In genomic region chr7:73769224-73769623, GRCm38 (mm10) we compare ENCODE assay signal across 18 mouse cellular contexts. TPM values are rescaled to one million over a fixed set of nuclear protein-coding genes. Genes with fewer than 3 reads are reported as not detected.
DNase-seq lines count a peak whose midpoint lies in the region; ATAC-seq lines count a peak whose summit lies in the region.
"Had no signal": no experiment of that assay in that cellular context is flagged by ENCODE, and none has a peak within 500 bp of the region (broad histone marks: within the 10 kb centered on the region; RNA-seq: fewer than 3 reads in every experiment).

No protein-coding gene starts in this region.

- H3K27ac ChIP-seq in heart, embryonic 16.5 days (ENCODE audit: low read length), result peak overlapping the region; percentile 60
- no peak overlapping the region for H3K27ac ChIP-seq in kidney, embryonic 14.5 days (ENCODE audit: low read depth, low read length)
- no peak overlapping the region for H3K27ac ChIP-seq in liver, embryonic 12.5 days
- H3K27ac ChIP-seq: embryonic facial prominence, embryonic 12.5 days; limb, embryonic 12.5 days; liver, embryonic 13.5 days had no signal

- peak; percentile 37 for DNase-seq in gastrocnemius, postnatal 25 days
- DNase-seq in gastrocnemius, postnatal 4 days (ENCODE audit: low spot score in 2 of 2), result no peak
- peak; percentile 29 for DNase-seq in brain, adult 2 months (ENCODE audit: low read depth, low spot score)
- DNase-seq in lung, postnatal 25 days (ENCODE audit: low spot score), result peak; percentile 79
- DNase-seq: cerebellum, adult 9-10 months; liver, embryonic 13.5 days; right cerebral cortex, postnatal 25 days had no signal

- peak; percentile 15; the same call in 1 of the 2 replicates for ATAC-seq in heart, embryonic 16.5 days (replicated peaks; ENCODE audit: extremely low read depth, insufficient read depth, low FRiP score)
- no peak for ATAC-seq in kidney, embryonic 14.5 days (ENCODE audit: low FRiP score, low TSS enrichment)
- ATAC-seq in liver, embryonic 12.5 days, result no peak
- ATAC-seq: forebrain, embryonic 14.5 days; hindbrain, embryonic 16.5 days; intestine, embryonic 16.5 days; midbrain, embryonic 16.5 days had no signal

- H3K27me3 ChIP-seq in heart, embryonic 16.5 days (ENCODE audit: control insufficient read depth, insufficient read depth, low read length), result no peaks in the 10 kb centered on the region
- H3K27me3 ChIP-seq in kidney, embryonic 14.5 days (ENCODE audit: control insufficient read depth, insufficient read depth, low read length), result no peaks in the 10 kb centered on the region
- no peaks in the 10 kb centered on the region for H3K27me3 ChIP-seq in liver, embryonic 12.5 days (replicated peaks)
- H3K27me3 ChIP-seq: embryonic facial prominence, embryonic 12.5 days; limb, embryonic 12.5 days; liver, embryonic 13.5 days had no signal

- WGBS in heart, embryonic 16.5 days, result 45% methylated on average over 4 of the region's 4 CpGs
- 93% methylated on average over 4 of the region's 4 CpGs for WGBS in kidney, embryonic 14.5 days
- WGBS in liver, embryonic 12.5 days (ENCODE audit: insufficient replicate concordance), result 82% methylated on average over 4 of the region's 4 CpGs

- H3K4me1 ChIP-seq in heart, embryonic 16.5 days (ENCODE audit: control insufficient read depth, insufficient read depth, low read length), result peaks cover 30% of the 10 kb centered on the region
- 0 out of 2 replicates have a peak, but pooled peaks cover 7% of the 10 kb centered on the region for H3K4me1 ChIP-seq in kidney, embryonic 14.5 days (ENCODE audit: control insufficient read depth, insufficient read depth, low read length)
- peaks cover 35% of the 10 kb centered on the region for H3K4me1 ChIP-seq in liver, embryonic 12.5 days

- H3K4me3 ChIP-seq in heart, embryonic 16.5 days (ENCODE audit: low read length), result no peak overlapping the region
- no peak overlapping the region for H3K4me3 ChIP-seq in kidney, embryonic 14.5 days (ENCODE audit: low read length)
- H3K4me3 ChIP-seq in liver, embryonic 12.5 days, result no peak overlapping the region
- H3K4me3 ChIP-seq: embryonic facial prominence, embryonic 12.5 days; erythroblast, embryonic 14.5 days; limb, embryonic 12.5 days; liver, embryonic 13.5 days had no signal

- H3K9ac ChIP-seq in heart, embryonic 16.5 days (ENCODE audit: low read length), result no peak overlapping the region
- no peak overlapping the region for H3K9ac ChIP-seq in kidney, embryonic 14.5 days (ENCODE audit: low read depth, low read length)
- no peak overlapping the region for H3K9ac ChIP-seq in liver, embryonic 12.5 days
- H3K9ac ChIP-seq: embryonic facial prominence, embryonic 12.5 days; limb, embryonic 12.5 days; liver, embryonic 13.5 days had no signal

- no peak overlapping the region for H3K4me2 ChIP-seq in heart, embryonic 16.5 days (ENCODE audit: low read depth, low read length)
- H3K4me2 ChIP-seq in kidney, embryonic 14.5 days (replicated peaks; ENCODE audit: low read depth, low read length), result no peak overlapping the region
- no peak overlapping the region for H3K4me2 ChIP-seq in liver, embryonic 12.5 days
- H3K4me2 ChIP-seq: embryonic facial prominence, embryonic 12.5 days; limb, embryonic 12.5 days; liver, embryonic 13.5 days had no signal

- 0 out of 2 replicates have a peak, but pooled peaks cover 4% of the 10 kb centered on the region for H3K9me3 ChIP-seq in heart, embryonic 16.5 days (replicated peaks; ENCODE audit: control insufficient read depth, low read length)
- no peaks in the 10 kb centered on the region for H3K9me3 ChIP-seq in kidney, embryonic 14.5 days (ENCODE audit: control insufficient read depth, low read length)
- no peaks in the 10 kb centered on the region for H3K9me3 ChIP-seq in liver, embryonic 12.5 days (replicated peaks)
- H3K9me3 ChIP-seq: embryonic facial prominence, embryonic 12.5 days; limb, embryonic 12.5 days; liver, embryonic 13.5 days had no signal

- peaks cover 3% of the 10 kb centered on the region; the same call in 1 of the 2 replicates for H3K36me3 ChIP-seq in heart, embryonic 16.5 days (ENCODE audit: control insufficient read depth, insufficient read depth)
- peaks cover 3% of the 10 kb centered on the region; the same call in 1 of the 2 replicates for H3K36me3 ChIP-seq in kidney, embryonic 14.5 days (ENCODE audit: control insufficient read depth, insufficient read depth, low read length)
- H3K36me3 ChIP-seq in liver, embryonic 12.5 days, result no peaks in the 10 kb centered on the region
- H3K36me3 ChIP-seq: liver, embryonic 13.5 days had no signal

RNA-seq across cellular contexts. Expression of gene Fam174b, which starts 29.1 kb away (rescaled TPM):
- total RNA-seq in gastrocnemius, postnatal 25 days (2021), result 1 to 10 TPM; 2.4 to 3.3 TPM
- total RNA-seq in gastrocnemius, postnatal 4 days (2021), result 10 to 100 TPM; 13.6 to 20.3 TPM
- polyA plus RNA-seq in heart, embryonic 16.5 days (2015; fragmentation: Nextera tagmentation; extraction: Ambion mirVana), result 63.0 and 64.3 TPM in 2 replicates
- polyA plus RNA-seq in kidney, embryonic 14.5 days (2014; fragmentation: Nextera tagmentation; extraction: Ambion mirVana), result 17.9 and 33.9 TPM in 2 replicates
- polyA plus RNA-seq in liver, embryonic 12.5 days (2016; fragmentation: Nextera tagmentation; extraction: Ambion mirVana), result 10.7 and 12.4 TPM in 2 replicates
- polyA plus RNA-seq: C2C12; erythroblast, embryonic 14.5 days had no signal

Comparison
In these comparisons a context has a peak if more than half of its experiments do, and no peak if none do; other contexts are left out.
1. DNase-seq: peak in gastrocnemius, postnatal 25 days (single experiment), brain, adult 2 months (single experiment) and lung, postnatal 25 days (single experiment); none in gastrocnemius, postnatal 4 days (0 of 2).